Mouse (Mus musculus): Measurements from ENCODE around the gene Timm29. TPM values are rescaled to one million over a fixed set of nuclear protein-coding genes. Genes with fewer than 3 reads are reported as not detected.

The Timm29 gene
- polyA plus RNA-seq, 1 experiment: 17.0 TPM

DNA sequence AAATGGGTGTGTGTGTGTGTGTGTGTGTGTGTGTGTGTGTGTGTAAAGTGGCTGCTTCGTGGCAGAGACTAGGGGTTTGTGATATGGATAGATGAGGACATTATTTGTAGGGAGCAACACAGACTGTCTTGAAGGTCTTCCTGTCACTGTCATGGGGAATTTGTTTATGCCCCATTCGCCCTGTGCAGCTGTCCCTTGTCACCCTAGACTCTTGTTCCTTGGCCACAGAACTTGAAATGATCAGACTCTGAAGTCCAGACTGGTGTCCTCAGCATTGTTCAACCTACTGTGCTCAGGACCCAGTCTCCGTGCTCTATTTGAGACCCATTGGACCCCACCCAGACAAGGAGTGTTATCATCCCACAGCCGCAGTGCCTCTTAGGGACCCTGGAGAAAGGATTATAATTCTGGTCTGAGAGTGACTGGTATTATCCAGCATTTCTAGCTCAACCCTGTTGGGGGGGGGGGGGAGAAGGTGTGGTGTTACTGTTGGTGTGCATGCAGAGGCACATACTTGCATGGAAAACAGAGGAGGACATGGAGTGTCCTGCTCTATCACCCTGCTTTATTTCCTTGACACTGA lies 27.4 kb upstream of the Timm29 start:
- Histone ChIP-seq H3K4me1 (ENCODE audit: control insufficient read depth, insufficient read depth, low read length) (no peaks in the 10 kb centered on the region), H3K4me3 (ENCODE audit: control insufficient read depth, low read depth, low read length) (no peak overlapping the region), H3K27me3 (ENCODE audit: control insufficient read depth, insufficient read depth, low read length) (no peaks in the 10 kb centered on the region), H3K27ac (ENCODE audit: control insufficient read depth, insufficient read depth, low read depth, low read length) (no peak overlapping the region), H3K36me3 (ENCODE audit: control insufficient read depth, insufficient read depth, low read length) (no peaks in the 10 kb centered on the region)
- TF ChIP-seq CTCF (IDR thresholded peaks at IDR 0.05; ENCODE audit: control insufficient read depth, insufficient read depth, insufficient replicate concordance, low read depth, low read length) (no peak), POLR2A (IDR thresholded peaks at IDR 0.05; ENCODE audit: control insufficient read depth, low read depth, low read length) (no peak)

DNA sequence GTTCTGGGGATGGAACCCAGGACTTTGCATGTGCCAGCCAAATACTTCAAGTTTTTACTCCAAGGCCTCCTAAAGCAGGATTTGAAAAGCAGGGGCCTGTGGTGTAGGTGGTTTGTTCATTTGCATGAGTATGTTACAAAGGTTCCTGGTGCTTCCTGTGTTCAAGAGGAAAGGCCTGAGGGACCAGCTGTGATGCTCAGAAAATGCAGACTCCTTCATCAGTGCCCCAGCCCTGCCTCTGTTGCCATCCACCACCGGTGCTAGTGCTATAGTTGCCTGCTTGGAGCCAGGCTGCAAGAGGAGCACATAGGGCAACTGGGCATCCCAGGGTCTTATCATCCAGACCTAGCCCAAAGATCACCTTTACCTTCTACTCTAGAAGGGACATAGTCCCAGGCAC lies 26.0 kb upstream of the Timm29 start:
- Histone ChIP-seq H3K27me3 (ENCODE audit: control insufficient read depth, insufficient read depth, low read length) (no peaks in the 10 kb centered on the region), H3K4me1 (ENCODE audit: control insufficient read depth, insufficient read depth, low read length) (no peaks in the 10 kb centered on the region), H3K36me3 (ENCODE audit: control insufficient read depth, insufficient read depth, low read length) (no peaks in the 10 kb centered on the region), H3K4me3 (ENCODE audit: control insufficient read depth, low read depth, low read length) (no peak overlapping the region), H3K27ac (ENCODE audit: control insufficient read depth, insufficient read depth, low read depth, low read length) (no peak overlapping the region)
- TF ChIP-seq POLR2A (IDR thresholded peaks at IDR 0.05; ENCODE audit: control insufficient read depth, low read depth, low read length) (no peak), CTCF (IDR thresholded peaks at IDR 0.05; ENCODE audit: control insufficient read depth, insufficient read depth, insufficient replicate concordance, low read depth, low read length) (no peak)

DNA sequence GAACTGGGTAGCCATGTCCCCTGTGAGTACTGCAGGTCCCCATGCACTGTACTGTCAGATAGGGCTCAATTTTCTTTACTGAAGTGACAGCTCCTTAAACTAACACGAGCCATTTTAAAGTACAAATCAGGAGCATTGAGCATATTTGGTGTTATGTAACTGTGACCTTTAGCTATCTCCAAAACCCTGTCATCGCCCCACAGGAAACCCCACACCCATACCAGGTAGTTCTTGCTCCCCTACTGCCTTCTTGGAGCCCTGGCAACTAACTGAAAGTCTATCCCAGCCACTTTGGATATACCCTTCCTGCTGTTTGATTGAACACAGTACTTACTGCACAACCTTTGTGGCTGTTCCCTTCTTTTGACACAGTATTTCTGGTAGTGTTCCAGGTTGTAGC lies 25.5 kb upstream of the Timm29 start:
- Histone ChIP-seq H3K27me3 (ENCODE audit: control insufficient read depth, insufficient read depth, low read length) (no peaks in the 10 kb centered on the region), H3K27ac (ENCODE audit: control insufficient read depth, insufficient read depth, low read depth, low read length) (no peak overlapping the region), H3K36me3 (ENCODE audit: control insufficient read depth, insufficient read depth, low read length) (no peaks in the 10 kb centered on the region), H3K4me3 (ENCODE audit: control insufficient read depth, low read depth, low read length) (no peak overlapping the region), H3K4me1 (ENCODE audit: control insufficient read depth, insufficient read depth, low read length) (no peaks in the 10 kb centered on the region)
- TF ChIP-seq CTCF (IDR thresholded peaks at IDR 0.05; ENCODE audit: control insufficient read depth, insufficient read depth, insufficient replicate concordance, low read depth, low read length) (no peak), POLR2A (IDR thresholded peaks at IDR 0.05; ENCODE audit: control insufficient read depth, low read depth, low read length) (no peak)

DNA sequence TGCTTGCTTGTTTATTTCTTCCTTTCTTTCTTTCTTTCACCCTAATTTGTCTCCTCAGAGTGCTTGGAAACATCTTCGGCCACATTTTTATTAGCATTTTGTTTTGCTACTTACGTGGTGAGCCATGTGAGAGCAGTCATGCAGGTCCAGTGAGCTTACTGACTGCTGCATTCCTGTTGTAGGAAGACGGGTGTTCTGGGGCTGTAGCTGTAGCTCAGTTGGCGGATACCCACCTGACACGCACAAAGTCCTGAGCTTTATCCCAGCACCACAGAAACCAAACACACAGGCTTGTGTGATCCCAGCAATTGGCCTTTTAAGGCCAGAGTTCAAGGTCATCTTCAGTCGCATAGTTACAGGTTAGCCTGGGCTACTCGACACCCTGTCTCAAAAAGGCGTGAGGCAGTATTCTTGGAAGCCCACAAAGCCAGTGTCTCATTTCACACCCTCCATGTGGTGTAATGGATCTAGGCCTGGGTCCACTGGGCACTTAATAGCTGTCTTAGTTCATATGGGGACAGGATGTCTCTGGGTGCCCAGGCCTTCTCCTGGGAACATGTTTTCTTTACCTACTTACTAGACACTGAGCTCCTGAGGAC lies 23.8 kb upstream of the Timm29 start:
- no peak for TF ChIP-seq CTCF (IDR thresholded peaks at IDR 0.05; ENCODE audit: control insufficient read depth, insufficient read depth, insufficient replicate concordance, low read depth, low read length)
- TF ChIP-seq POLR2A (IDR thresholded peaks at IDR 0.05; ENCODE audit: control insufficient read depth, low read depth, low read length): no peak
- no peak overlapping the region for H3K4me3 ChIP-seq (ENCODE audit: control insufficient read depth, low read depth, low read length)
- no peaks in the 10 kb centered on the region for H3K36me3 ChIP-seq (ENCODE audit: control insufficient read depth, insufficient read depth, low read length)
- no peaks in the 10 kb centered on the region for H3K4me1 ChIP-seq (ENCODE audit: control insufficient read depth, insufficient read depth, low read length)
- no peaks in the 10 kb centered on the region for H3K27me3 ChIP-seq (ENCODE audit: control insufficient read depth, insufficient read depth, low read length)
- H3K27ac ChIP-seq (ENCODE audit: control insufficient read depth, insufficient read depth, low read depth, low read length): no peak overlapping the region

DNA sequence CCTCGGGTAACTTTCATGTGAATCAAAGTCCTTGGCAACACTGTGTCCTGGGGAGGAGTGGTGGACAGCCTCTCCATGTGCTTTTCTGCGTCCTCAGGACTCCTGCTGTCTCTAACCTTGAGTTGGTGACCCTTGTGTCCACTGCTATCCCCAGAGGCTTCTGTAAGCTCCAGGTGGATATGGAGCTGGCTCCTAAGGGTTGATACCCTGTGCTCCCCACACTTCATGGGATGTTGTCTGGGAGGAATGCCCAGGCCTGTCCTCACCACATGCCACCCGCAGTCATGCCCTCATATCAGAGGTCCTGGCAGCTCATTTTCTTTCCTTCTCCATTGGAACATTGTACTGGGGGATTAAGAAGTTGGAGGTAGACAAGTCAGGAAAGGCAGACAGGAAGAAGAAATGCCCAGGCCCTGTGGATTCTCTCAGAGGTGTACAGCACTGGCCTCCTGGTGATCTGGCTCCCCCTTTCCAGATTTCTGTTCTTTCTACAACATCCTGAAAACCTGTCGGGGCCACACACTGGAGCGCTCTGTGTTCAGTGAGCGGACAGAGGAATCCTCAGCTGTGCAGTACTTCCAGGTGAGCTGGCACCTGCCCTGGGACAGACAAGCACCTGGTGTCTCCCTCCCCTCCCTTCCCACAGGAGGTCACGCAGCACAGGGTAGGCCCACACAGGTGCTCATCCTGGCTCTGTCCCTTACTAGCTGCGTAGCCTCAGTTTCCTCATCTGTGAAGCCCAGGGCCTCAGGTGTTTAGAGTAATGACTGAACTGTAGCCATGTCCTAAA lies 18.3 kb upstream of the Timm29 start:
- TF ChIP-seq POLR2A (IDR thresholded peaks at IDR 0.05; ENCODE audit: control insufficient read depth, low read depth, low read length): no peak
- no peaks in the 10 kb centered on the region; the same call in 1 of the 2 replicates for H3K36me3 ChIP-seq (ENCODE audit: control insufficient read depth, insufficient read depth, low read length)

DNA sequence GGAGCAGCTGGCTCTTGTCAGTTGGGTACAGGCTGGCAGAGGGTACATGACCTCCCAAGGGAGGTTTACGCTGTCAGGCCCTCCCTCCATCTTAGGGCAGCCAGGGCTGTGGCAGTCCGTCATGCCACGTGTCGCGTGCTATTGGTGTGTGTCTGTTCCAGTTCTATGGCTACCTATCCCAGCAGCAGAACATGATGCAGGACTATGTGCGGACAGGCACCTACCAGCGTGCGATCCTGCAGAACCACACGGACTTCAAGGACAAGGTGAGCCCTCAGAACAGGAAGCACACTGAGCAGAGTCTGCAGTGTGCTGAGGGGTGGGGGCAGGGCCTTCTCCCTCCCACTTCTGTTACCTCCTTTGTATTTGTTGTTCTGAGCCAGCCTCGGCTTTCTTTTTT lies 17.3 kb upstream of the Timm29 start:
- Histone ChIP-seq H3K36me3 (ENCODE audit: control insufficient read depth, insufficient read depth, low read length) (no peaks in the 10 kb centered on the region; the same call in 1 of the 2 replicates), H3K27ac (ENCODE audit: control insufficient read depth, insufficient read depth, low read depth, low read length) (no peak overlapping the region), H3K4me1 (ENCODE audit: control insufficient read depth, insufficient read depth, low read length) (no peaks in the 10 kb centered on the region; the same call in 1 of the 2 replicates), H3K4me3 (ENCODE audit: control insufficient read depth, low read depth, low read length) (no peak overlapping the region), H3K27me3 (ENCODE audit: control insufficient read depth, insufficient read depth, low read length) (no peaks in the 10 kb centered on the region)
- TF ChIP-seq CTCF (IDR thresholded peaks at IDR 0.05; ENCODE audit: control insufficient read depth, insufficient read depth, insufficient replicate concordance, low read depth, low read length): no peak
- TF ChIP-seq POLR2A (IDR thresholded peaks at IDR 0.05; ENCODE audit: control insufficient read depth, low read depth, low read length): no peak

More for the DNA sequence above, 18.3 kb upstream of the Timm29 start:
- no peaks in the 10 kb centered on the region; the same call in 1 of the 2 replicates for H3K4me1 ChIP-seq (ENCODE audit: control insufficient read depth, insufficient read depth, low read length)
- H3K27ac ChIP-seq (ENCODE audit: control insufficient read depth, insufficient read depth, low read depth, low read length): no peak overlapping the region
- H3K4me3 ChIP-seq (ENCODE audit: control insufficient read depth, low read depth, low read length): no peak overlapping the region
- no peaks in the 10 kb centered on the region for H3K27me3 ChIP-seq (ENCODE audit: control insufficient read depth, insufficient read depth, low read length)

DNA sequence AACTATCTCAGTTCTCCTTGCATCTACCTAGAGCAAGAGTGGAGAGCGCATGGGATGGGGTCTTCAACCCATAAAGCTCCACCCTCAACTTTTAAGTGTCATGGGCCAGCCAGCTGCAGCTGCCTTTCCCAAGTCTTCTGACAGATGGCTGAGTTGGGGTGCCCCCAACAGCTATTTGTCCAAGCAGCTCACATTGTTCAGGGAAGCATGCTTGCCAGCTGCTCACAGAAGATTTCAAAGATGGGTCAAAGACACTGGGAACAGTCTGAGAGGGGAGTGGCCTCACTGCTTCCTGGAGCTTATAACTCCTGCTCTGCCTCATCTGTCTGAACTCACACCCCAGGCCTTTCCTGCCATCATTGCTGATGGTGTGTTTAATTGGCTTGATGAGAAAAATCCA lies 16.2 kb upstream of the Timm29 start:
- no peaks in the 10 kb centered on the region; the same call in 1 of the 2 replicates for H3K36me3 ChIP-seq (ENCODE audit: control insufficient read depth, insufficient read depth, low read length)
- TF ChIP-seq CTCF (IDR thresholded peaks at IDR 0.05; ENCODE audit: control insufficient read depth, insufficient read depth, insufficient replicate concordance, low read depth, low read length) (no peak), POLR2A (IDR thresholded peaks at IDR 0.05; ENCODE audit: control insufficient read depth, low read depth, low read length) (no peak)
- no peaks in the 10 kb centered on the region for H3K27me3 ChIP-seq (ENCODE audit: control insufficient read depth, insufficient read depth, low read length)
- no peak overlapping the region for H3K27ac ChIP-seq (ENCODE audit: control insufficient read depth, insufficient read depth, low read depth, low read length)
- no peak overlapping the region for H3K4me3 ChIP-seq (ENCODE audit: control insufficient read depth, low read depth, low read length)
- H3K4me1 ChIP-seq (ENCODE audit: control insufficient read depth, insufficient read depth, low read length): no peaks in the 10 kb centered on the region; the same call in 1 of the 2 replicates
